8 mouse cellular contexts compared by ENCODE assay signal in genomic region chr2:27983884-27984283, GRCm38 (mm10).
A peak's percentile ranks its signal among the peaks of the same experiment; 100 is the strongest.
DNase-seq lines count a peak whose midpoint lies in the region; ATAC-seq lines count a peak whose summit lies in the region.

No protein-coding gene starts in this region.

- H3K36me3 ChIP-seq in midbrain, embryonic 10.5 days, result 0 out of 2 replicates have a peak, but pooled peaks cover 5% of the 10 kb centered on the region
- H3K36me3 ChIP-seq in midbrain, embryonic 15.5 days (replicated peaks), result no peaks in the 10 kb centered on the region
- H3K36me3 ChIP-seq in limb, embryonic 11.5 days (ENCODE audit: control insufficient read depth, insufficient read depth, low read length), result peaks cover 3% of the 10 kb centered on the region; the same call in 1 of the 2 replicates

- peak; percentile 32 for DNase-seq in midbrain, embryonic 10.5 days (ENCODE audit: low spot score)
- peak; percentile 50 for DNase-seq in adipocyte (ENCODE audit: low spot score)
- DNase-seq in cerebellum, adult 11 months, result peak; percentile 64
- DNase-seq in frontal cortex, postnatal 36 days (ENCODE audit: low spot score in 2 of 2), result peak; percentile 35 to 49
- DNase-seq in limb, embryonic 11.5 days (ENCODE audit: low spot score), result peak; percentile 44
- peak; percentile 46 to 56 for DNase-seq in right cerebral cortex, adult 2 months (ENCODE audit: low spot score in 2 of 2)
- no peak for DNase-seq in gastrocnemius, postnatal 25 days

- H3K9ac ChIP-seq in midbrain, embryonic 15.5 days, result no peak overlapping the region
- no peak overlapping the region for H3K9ac ChIP-seq in limb, embryonic 11.5 days (ENCODE audit: low read length)

- H3K4me3 ChIP-seq in midbrain, embryonic 10.5 days, result no peak overlapping the region
- no peak overlapping the region for H3K4me3 ChIP-seq in midbrain, embryonic 15.5 days
- H3K4me3 ChIP-seq in limb, embryonic 11.5 days (ENCODE audit: low read depth, low read length), result no peak overlapping the region

- H3K27me3 ChIP-seq in midbrain, embryonic 10.5 days (ENCODE audit: low read depth, poor library complexity, severe bottlenecking), result no peaks in the 10 kb centered on the region
- no peaks in the 10 kb centered on the region for H3K27me3 ChIP-seq in midbrain, embryonic 15.5 days (replicated peaks)
- H3K27me3 ChIP-seq in limb, embryonic 11.5 days (ENCODE audit: control insufficient read depth, insufficient read depth, low read length), result no peaks in the 10 kb centered on the region

- H3K4me2 ChIP-seq in midbrain, embryonic 15.5 days, result no peak overlapping the region
- H3K4me2 ChIP-seq in limb, embryonic 11.5 days (ENCODE audit: low read depth, severe bottlenecking), result no peak overlapping the region

- no peaks in the 10 kb centered on the region for H3K4me1 ChIP-seq in midbrain, embryonic 10.5 days
- H3K4me1 ChIP-seq in midbrain, embryonic 15.5 days, result no peaks in the 10 kb centered on the region
- no peaks in the 10 kb centered on the region for H3K4me1 ChIP-seq in limb, embryonic 11.5 days (ENCODE audit: control insufficient read depth, insufficient read depth, low read length)

- WGBS in midbrain, embryonic 10.5 days, result 52% methylated on average over 3 of the region's 3 CpGs
- WGBS in midbrain, embryonic 15.5 days, result 47% methylated on average over 3 of the region's 3 CpGs
- 59% methylated on average over 3 of the region's 3 CpGs for WGBS in limb, embryonic 11.5 days

- H3K27ac ChIP-seq in midbrain, embryonic 10.5 days (replicated peaks), result peak overlapping the region; percentile 15; the same call in 1 of the 2 replicates
- no peak overlapping the region for H3K27ac ChIP-seq in midbrain, embryonic 15.5 days
- H3K27ac ChIP-seq in limb, embryonic 11.5 days (replicated peaks; ENCODE audit: low read depth, low read length), result no peak overlapping the region

- no peaks in the 10 kb centered on the region for H3K9me3 ChIP-seq in midbrain, embryonic 10.5 days (replicated peaks)
- H3K9me3 ChIP-seq in midbrain, embryonic 15.5 days, result no peaks in the 10 kb centered on the region
- no peaks in the 10 kb centered on the region for H3K9me3 ChIP-seq in limb, embryonic 11.5 days (ENCODE audit: control insufficient read depth, low read length)

- ATAC-seq in midbrain, embryonic 15.5 days (replicated peaks), result no peak
- no peak for ATAC-seq in limb, embryonic 11.5 days (ENCODE audit: insufficient number of reproducible peaks, low FRiP score, low TSS enrichment, low read depth)
